Mouse (Mus musculus): ENCODE measurements around the gene Igf2r.

DNA sequence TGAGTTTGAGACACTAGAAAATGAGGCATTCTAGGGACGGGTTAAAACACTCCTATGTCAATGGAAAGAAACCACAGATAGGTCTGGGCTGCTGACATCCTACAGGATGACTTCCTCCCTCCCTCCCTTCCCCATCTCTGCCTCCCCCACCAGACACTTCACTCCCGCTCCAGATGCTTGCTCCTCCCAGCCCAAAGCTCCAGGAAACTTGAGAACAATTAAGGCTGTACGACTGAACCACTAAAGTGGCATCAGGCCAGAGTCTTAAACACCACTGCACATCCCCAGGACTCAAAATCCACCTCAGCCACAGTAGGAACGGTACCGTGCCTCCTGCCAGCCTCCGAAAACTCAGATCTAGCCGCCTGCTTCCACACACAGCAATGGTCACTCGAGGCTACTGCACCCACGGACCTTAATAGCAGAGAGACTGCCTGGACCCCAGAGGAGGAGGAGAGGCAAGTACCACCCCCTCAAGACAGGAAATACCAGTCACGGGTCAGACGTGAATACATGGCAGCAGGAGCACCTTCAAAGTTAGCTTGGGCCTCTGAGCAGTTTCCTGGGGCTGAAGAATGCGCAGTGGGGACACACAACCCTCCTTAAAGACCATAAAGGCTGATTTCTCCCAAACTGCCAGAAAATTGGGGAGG, 35.1 kb downstream of the Igf2r start:
- TF ChIP-seq POLR2A (IDR thresholded peaks at IDR 0.05; ENCODE audit: low read depth, low read length) (no peak), CTCF (conservative IDR thresholded peaks at IDR 0.05; ENCODE audit: insufficient read depth, insufficient read length, low read depth, low read length) (no peak)
